Mouse (Mus musculus) adrenal gland, adult (tissue): Measurements from ENCODE around the gene Pkd1l1.
A peak's percentile ranks its signal among the peaks of the same experiment; 100 is the strongest.

Experiments
- DNase-seq, 2 experiments: peaks; one replicate each; pipeline ENCODE4 v3.0.0; 2022 to 2023; ENCODE audit warnings: low spot score in 1 of 2; ENCODE audit not compliant: inconsistent age in 2 of 2

The Pkd1l1 gene

DNA sequence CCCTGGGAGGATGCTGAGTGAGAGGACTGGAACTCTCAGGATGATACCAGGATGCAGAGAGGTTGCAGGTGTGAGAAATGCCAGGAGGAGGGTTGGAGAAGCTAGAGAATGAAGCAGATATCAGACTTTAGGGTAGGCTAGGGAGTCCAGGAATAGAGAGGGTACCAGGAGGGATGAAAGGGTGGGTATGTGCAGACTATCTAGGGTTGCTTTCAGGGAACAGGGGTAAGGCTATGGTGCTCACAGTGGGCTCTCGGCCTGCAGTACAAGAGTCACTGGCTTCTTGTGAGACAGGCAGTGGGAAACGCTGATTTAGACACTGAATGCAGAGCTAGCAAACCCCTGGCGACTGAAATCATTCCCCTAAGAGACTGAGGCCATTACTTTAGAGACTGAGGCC lies at the start of gene Pkd1l1:
TSS of gene Pkd1l1 (minus strand) at position 101 of the 400 bp plus-strand sequence.
- no peak for DNase-seq

- no peak for DNase-seq
Observed at GRCm38 (mm10) chr11:9020207-9020606, 47.1 kb upstream of the Pkd1l1 start.

GRCm38 (mm10) chr11:9018491-9019267 lies 45.6 kb upstream of the Pkd1l1 start:
- no peak for DNase-seq

GRCm38 (mm10) chr11:9014740-9015139 lies 41.7 kb upstream of the Pkd1l1 start:
- no peak for DNase-seq

DNA sequence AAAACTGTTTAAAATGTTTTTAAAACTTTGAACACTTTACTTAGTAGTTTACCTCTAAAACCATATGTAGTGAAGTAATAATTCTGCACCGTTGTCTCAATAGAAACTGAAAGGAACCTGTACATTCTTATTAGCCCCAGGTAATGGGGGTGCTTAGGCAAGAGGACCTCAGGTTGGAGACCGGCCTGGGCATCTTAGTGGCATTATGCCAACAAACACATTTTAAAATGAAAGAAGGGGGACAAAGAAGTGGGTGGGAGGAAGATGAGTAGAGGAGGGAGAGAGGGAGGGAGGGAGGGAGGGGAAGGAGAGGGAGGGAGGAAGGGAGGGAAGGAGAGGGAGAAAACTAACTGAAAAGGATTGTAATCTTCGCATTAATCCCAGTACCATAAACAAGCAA lies 38.3 kb upstream of the Pkd1l1 start:
- DNase-seq: no peak

- peak; percentile 92 to 97 for DNase-seq
Observed at GRCm38 (mm10) chr11:9010853-9011339, 37.8 kb upstream of the Pkd1l1 start, which contains the start of gene Hus1. Hus1 (minus strand) TSS chr11:9011191.

DNA sequence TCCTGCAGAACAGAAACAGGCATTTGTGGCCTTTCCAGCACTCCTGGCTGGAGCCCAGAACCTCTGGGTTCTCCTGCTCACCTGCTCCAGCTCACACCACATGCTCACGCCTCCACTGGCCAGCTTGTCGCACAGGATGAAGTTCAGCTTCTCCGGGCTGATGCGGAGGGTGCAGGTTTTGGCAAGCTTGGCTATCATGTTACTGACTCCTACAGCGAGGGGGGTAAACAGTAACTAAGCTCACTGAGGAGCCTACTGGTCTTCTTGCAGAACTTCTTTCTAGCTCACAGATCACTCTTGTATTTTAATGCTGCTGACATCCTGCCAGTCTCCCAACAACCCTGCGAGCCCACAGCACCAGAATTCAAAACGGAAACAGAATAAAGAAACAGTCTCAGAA lies 37.4 kb upstream of the Pkd1l1 start:
- DNase-seq: peak in 1 of 2 experiments; percentile 38

GRCm38 (mm10) chr11:9008761-9009160 lies 35.7 kb upstream of the Pkd1l1 start:
- no peak for DNase-seq

DNA sequence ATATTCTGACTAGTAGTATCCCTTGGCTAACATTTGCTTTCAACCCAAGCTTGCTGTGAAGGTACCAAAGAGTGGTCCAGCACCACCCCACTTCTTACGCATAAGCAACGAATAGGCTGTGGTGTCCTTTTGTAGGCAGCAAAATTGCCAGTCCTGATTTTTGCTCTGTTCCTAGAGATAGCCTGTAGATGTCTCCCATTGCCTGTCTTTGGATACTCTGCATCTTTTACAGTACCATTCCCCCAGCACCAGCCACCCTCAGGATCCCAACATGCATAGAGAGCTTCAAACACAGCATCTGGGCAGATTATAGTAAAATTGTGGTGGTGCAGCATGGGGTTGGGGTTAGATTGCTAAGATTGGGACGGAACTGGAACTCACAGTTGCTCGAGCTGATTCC lies 15.0 kb upstream of the Pkd1l1 start:
- DNase-seq: no peak

GRCm38 (mm10) chr11:8986058-8986457 lies 13.0 kb upstream of the Pkd1l1 start:
- DNase-seq: peak; percentile 27 to 58

GRCm38 (mm10) chr11:8983237-8983861 lies 10.3 kb upstream of the Pkd1l1 start:
- peak; percentile 49 to 89 for DNase-seq

DNA sequence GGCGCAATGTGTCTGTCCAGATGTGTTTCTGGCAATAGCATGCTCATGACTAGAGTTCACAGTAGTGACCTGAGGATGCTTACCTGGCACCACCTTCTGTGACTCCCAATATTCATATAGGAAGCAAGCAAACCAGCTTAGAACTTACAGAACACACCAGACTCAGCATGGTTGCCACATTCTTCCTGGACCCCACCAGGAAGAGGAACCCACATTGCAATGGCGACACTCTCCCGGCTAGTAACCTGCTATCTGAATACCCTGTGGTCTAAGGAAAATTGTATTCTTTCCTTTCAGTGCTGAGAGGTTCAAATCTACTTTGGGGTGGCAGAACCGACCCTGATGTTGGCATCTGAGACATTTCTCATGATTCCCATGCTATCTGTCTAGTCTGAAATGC lies 5.1 kb upstream of the Pkd1l1 start:
- no peak for DNase-seq

DNA sequence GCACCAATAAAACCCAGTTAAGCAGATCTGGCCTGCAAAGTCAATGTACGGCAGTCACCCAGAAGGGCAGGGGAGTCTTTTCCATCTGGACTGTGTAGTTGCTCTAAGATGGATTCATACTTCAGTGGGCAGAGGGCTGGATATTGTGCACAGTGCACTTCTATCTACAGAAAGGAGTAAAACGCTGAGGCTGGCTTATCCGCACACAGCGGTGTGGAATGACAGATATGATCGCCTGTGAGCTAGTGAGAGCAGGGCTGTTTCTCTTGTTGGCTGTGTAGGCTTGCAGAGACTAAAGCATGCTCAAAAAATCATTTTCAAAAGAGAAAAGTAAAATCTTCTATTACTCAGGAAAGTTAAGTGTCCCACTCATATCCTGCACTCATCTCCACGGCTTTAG lies 973 bp downstream of the Pkd1l1 start:
- DNase-seq: no peak

GRCm38 (mm10) chr11:8970509-8970908 lies 2.6 kb downstream of the Pkd1l1 start:
- no peak for DNase-seq

- DNase-seq: no peak
Observed at GRCm38 (mm10) chr11:8968094-8968493, 5.0 kb downstream of the Pkd1l1 start.

DNA sequence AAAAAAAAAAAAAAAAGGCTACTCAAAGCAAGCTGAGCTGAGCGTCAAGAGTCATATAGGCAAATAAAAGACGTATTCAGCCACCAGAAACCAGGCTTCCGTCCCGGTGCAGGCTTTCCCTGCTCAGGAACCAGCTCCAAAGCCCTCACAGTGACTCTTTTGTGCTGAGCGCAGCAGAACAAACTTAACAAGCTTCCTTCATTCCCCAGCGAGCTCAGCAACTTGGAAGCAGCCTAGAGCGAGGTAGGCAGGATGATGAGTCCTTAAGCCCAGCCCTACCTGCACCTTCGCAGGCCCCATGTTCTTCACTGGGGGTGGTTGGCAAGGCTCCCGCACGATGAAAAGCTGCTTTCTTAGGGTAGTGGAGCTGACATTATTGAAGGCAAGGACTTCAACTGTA lies 14.5 kb downstream of the Pkd1l1 start:
- DNase-seq: no peak

DNA sequence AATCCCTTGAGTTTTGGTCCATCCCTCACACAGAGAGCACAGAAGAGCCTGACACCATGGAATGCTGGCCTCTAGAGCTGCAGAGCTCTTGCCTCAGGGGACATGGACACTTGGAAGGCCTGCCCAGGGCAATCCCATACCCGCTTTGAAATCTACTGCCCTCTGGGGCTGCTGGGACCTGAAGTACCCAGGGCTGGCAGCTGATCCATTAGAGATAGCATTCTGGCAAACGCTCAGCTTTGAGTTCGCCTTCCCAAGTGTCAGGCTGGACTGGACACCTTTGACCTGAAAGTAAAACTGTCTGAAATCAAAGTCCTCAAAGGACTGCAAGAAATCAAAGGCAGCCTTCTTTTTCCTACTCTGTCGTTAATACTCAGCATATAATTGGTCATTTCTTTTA lies 15.0 kb downstream of the Pkd1l1 start:
- no peak for DNase-seq

GRCm38 (mm10) chr11:8957023-8957422 lies 16.0 kb downstream of the Pkd1l1 start:
- DNase-seq: peak in 1 of 2 experiments; percentile 23

DNA sequence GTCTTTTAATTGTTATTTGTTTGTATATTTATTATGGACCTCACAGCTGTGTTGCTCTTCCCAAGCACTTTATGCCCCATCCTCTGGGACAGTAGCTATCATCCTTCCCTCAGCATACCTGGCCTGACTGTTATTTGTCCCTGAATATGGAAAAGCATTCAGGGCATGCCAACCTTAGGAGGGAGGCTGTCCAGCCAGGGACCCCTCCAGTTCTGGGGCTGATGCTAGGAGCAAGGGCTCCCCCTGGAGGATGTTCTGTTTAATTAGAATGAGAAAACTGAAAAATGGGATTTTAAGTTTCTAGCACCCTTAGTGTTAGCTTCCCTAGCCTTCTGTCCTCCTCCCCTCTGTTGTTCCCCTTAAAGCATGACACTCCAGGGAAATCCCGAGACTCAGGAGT lies 17.4 kb downstream of the Pkd1l1 start:
- DNase-seq: peak; percentile 6 to 42

- peak in 1 of 2 experiments; percentile 25 for DNase-seq
Observed at GRCm38 (mm10) chr11:8949765-8950430, 23.2 kb downstream of the Pkd1l1 start.

DNA sequence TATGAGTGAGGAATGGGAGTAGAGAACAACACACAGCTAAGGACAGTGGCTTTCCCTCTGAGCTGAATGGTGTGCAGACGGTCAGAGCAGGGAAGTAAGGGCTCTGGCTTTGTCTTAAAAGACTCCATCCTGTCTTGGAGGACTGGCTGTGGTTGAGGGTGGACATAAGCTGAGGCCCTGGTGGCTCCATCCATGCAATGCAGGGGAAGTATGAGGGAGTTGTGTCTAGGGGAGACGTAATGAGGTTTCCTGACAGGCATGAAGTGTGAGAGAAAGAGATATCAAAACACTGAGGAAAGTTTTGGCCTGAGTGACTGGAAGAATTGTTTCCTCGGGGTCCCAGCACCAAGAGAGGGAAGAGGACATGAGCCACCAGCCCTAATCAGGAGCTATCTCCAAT lies 24.2 kb downstream of the Pkd1l1 start:
- DNase-seq: no peak

GRCm38 (mm10) chr11:8944114-8944513 lies 29.0 kb downstream of the Pkd1l1 start:
- no peak for DNase-seq
